Mouse (Mus musculus) heart, embryonic 12.5 days (tissue): ENCODE measurements around the gene Ddx50. TPM values are rescaled to one million over a fixed set of nuclear protein-coding genes. Genes with fewer than 3 reads are reported as not detected.

ENCODE experiments used
- ATAC-seq: fragments of 200-750 bp; cut with Nextera tagmentation; 2 replicates; pipeline ENCODE4 v1.8.0; 2017; ENCODE audit warnings: moderate TSS enrichment, moderate library complexity; ENCODE audit not compliant: insufficient number of reproducible peaks, low FRiP score
- H3K27ac ChIP-seq: fragments of 300-500 bp; sonication (generic); 2 replicates; pipeline ENCODE4 v1.5.1; 2016; ENCODE audit warnings: mild to moderate bottlenecking, moderate library complexity; ENCODE audit not compliant: poor library complexity, severe bottlenecking
- H3K27me3 ChIP-seq: fragments of 300-500 bp; sonication (generic); replicated peaks from 2 replicates; pipeline ENCODE4 v1.6.1; 2016; ENCODE audit warnings: mild to moderate bottlenecking, moderate library complexity
- H3K36me3 ChIP-seq: fragments of 300-500 bp; sonication (generic); 2 replicates; pipeline ENCODE4 v1.6.1; 2016; ENCODE audit warnings: mild to moderate bottlenecking, moderate library complexity
- H3K4me1 ChIP-seq: fragments of 300-500 bp; sonication (generic); replicated peaks from 2 replicates; pipeline ENCODE4 v1.6.1; 2016; ENCODE audit warnings: mild to moderate bottlenecking
- H3K4me2 ChIP-seq: fragments of 300-500 bp; sonication (generic); 2 replicates; pipeline ENCODE4 v1.6.1; 2016; ENCODE audit warnings: mild to moderate bottlenecking, moderate library complexity
- H3K4me3 ChIP-seq: fragments of 300-500 bp; sonication (generic); 2 replicates; pipeline ENCODE4 v1.5.1; 2016; ENCODE audit warnings: mild to moderate bottlenecking
- H3K9ac ChIP-seq: fragments of 300-500 bp; sonication (generic); 2 replicates; pipeline ENCODE4 v1.6.1; 2016; ENCODE audit warnings: mild to moderate bottlenecking, moderate library complexity
- H3K9me3 ChIP-seq: fragments of 300-500 bp; sonication (generic); replicated peaks from 2 replicates; pipeline ENCODE4 v1.6.1; 2016; ENCODE audit warnings: mild to moderate bottlenecking, moderate library complexity
- WGBS: fragments of 180-500 bp; shearing (Covaris S2); methylation state at CpG from one replicate; pipeline ENCODE4 v1.1.7; 2016; 5-methylcytosine and 5-hydroxymethylcytosine counted together
- polyA plus RNA-seq: library from polyadenylated mRNA; unstranded; fragments of >200 nt; fragmentation: Nextera tagmentation; extraction: Ambion mirVana; gene quantifications from 2 replicates; pipeline ENCODE4 v1.2.1, GENCODE M21; 2016

The Ddx50 gene
- polyA plus RNA-seq, 1 experiment from 2014 or later: 112 TPM

DNA sequence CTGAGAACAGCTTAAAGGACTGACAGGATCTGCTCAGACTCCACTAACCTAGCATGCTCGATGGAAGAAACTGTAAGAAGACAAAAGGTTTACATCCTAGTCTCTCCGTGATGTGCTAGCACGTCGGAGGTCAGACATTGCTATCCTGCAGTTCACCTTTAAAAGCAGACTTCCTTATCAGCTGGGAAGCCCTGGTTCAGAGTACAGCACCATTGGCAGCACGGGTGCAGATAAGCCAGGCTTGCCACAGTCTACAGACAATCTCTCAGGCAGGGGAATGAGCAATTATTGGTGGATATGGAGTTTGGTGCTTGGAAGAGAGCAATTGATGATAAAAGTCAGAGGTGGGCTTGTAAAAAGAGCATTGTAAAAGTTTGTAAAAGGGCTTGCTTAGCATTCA is 17.0 kb upstream of the Ddx50 start:
- no peaks in the 10 kb centered on the region for H3K36me3 ChIP-seq
- no peak overlapping the region for H3K9ac ChIP-seq
- H3K9me3 ChIP-seq: no peaks in the 10 kb centered on the region
- H3K27me3 ChIP-seq: no peaks in the 10 kb centered on the region
- no peak overlapping the region for H3K4me3 ChIP-seq
- WGBS: 35% methylated on average over 5 of the region's 5 CpGs
- H3K4me1 ChIP-seq: 0 out of 2 replicates have a peak, but pooled peaks cover 10% of the 10 kb centered on the region
- no peak for ATAC-seq
- no peak overlapping the region for H3K27ac ChIP-seq
- H3K4me2 ChIP-seq: no peak overlapping the region

GRCm38 (mm10) chr10:62664963-62665590 is 14.1 kb upstream of the Ddx50 start:
- Histone ChIP-seq H3K27me3 (no peaks in the 10 kb centered on the region), H3K4me1 (0 out of 2 replicates have a peak, but pooled peaks cover 10% of the 10 kb centered on the region), H3K9me3 (no peaks in the 10 kb centered on the region), H3K4me3 (peak overlapping the region; percentile 26), H3K4me2 (peak overlapping the region; percentile 59), H3K27ac (0 out of 2 replicates have a peak overlapping the region, but pooled peaks have one; percentile 45), H3K9ac (no peak overlapping the region; the same call in 1 of the 2 replicates), H3K36me3 (no peaks in the 10 kb centered on the region)
- ATAC-seq: peak; percentile 80
- WGBS: 36% methylated on average over 27 of the region's 27 CpGs

DNA sequence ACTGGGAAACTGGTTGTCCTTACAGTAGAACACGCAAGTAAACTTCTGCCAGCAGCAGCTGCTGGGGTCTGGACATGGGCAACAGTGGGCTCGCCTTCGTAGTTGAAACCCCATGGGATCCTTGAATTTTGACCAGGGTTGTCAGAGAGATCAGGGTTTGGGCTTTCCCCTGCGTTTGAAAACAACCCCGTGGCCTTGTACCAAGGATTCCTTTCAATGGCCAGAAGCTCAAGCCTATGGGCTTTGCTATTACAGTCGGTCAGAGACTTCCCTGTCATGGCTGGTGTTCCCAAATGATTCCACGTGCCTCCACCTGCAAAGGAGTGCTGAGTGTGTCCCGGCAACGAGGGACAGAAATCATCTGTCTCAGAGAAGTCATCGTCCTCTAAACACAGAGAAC is 13.2 kb upstream of the Ddx50 start:
- Histone ChIP-seq H3K9me3 (no peaks in the 10 kb centered on the region), H3K9ac (no peak overlapping the region), H3K4me3 (no peak overlapping the region), H3K36me3 (no peaks in the 10 kb centered on the region), H3K4me2 (peak overlapping the region; percentile 59; the same call in 1 of the 2 replicates), H3K27ac (0 out of 2 replicates have a peak overlapping the region, but pooled peaks have one; percentile 45), H3K4me1 (0 out of 2 replicates have a peak, but pooled peaks cover 10% of the 10 kb centered on the region), H3K27me3 (no peaks in the 10 kb centered on the region)
- WGBS: 79% methylated on average over 10 of the region's 10 CpGs
- no peak for ATAC-seq

DNA sequence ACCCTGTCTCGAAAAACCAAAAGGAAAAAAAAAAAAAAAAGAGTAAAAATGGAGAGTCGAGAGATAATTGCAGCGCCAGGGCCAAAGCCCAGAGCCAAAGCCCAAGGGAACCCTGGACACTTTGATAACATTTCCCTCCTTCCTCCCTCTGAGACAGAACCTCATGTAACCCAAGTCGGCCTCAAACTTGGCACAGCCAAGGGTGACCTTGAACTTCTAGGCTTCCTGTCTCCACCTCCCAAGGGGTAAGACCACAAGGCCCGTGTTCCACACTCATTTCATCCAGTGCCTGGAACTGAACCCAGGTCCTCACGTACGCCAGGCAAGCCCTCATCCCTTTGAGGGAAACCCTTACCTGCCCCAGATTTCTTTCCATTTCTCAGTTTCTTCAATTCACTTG is 5.7 kb upstream of the Ddx50 start:
- Histone ChIP-seq H3K36me3 (no peaks in the 10 kb centered on the region), H3K9me3 (no peaks in the 10 kb centered on the region), H3K4me2 (no peak overlapping the region), H3K27ac (no peak overlapping the region), H3K27me3 (no peaks in the 10 kb centered on the region), H3K4me1 (no peaks in the 10 kb centered on the region), H3K9ac (no peak overlapping the region), H3K4me3 (no peak overlapping the region)
- ATAC-seq: no peak
- WGBS: 72% methylated on average over 7 of the region's 7 CpGs

GRCm38 (mm10) chr10:62651961-62652360 is 943 bp upstream of the Ddx50 start:
- Histone ChIP-seq H3K4me3 (peak overlapping the region; percentile 77), H3K9me3 (no peaks in the 10 kb centered on the region), H3K9ac (peak overlapping the region; percentile 65), H3K4me1 (peaks cover 8% of the 10 kb centered on the region), H3K27ac (peak overlapping the region; percentile 91), H3K4me2 (peak overlapping the region; percentile 85), H3K27me3 (no peaks in the 10 kb centered on the region), H3K36me3 (peaks cover 5% of the 10 kb centered on the region)
- 23% methylated on average over 3 of the region's 3 CpGs for WGBS
- ATAC-seq: no peak

- peak overlapping the region; percentile 91 for H3K9ac ChIP-seq
- H3K27ac ChIP-seq: peak overlapping the region; percentile 94
- peak overlapping the region; percentile 85 for H3K4me2 ChIP-seq
- WGBS: 0% methylated on average over 17 of the region's 17 CpGs
- no peaks in the 10 kb centered on the region for H3K9me3 ChIP-seq
- no peaks in the 10 kb centered on the region for H3K27me3 ChIP-seq
- H3K4me3 ChIP-seq: peak overlapping the region; percentile 77
- peaks cover 8% of the 10 kb centered on the region for H3K4me1 ChIP-seq
- H3K36me3 ChIP-seq: peaks cover 19% of the 10 kb centered on the region
- ATAC-seq: no peak
Observed at GRCm38 (mm10) chr10:62650358-62650782, 648 bp downstream of the Ddx50 start.

- Histone ChIP-seq H3K4me1 (peaks cover 12% of the 10 kb centered on the region; the same call in 1 of the 2 replicates), H3K36me3 (no peaks in the 10 kb centered on the region), H3K27ac (no peak overlapping the region)
Observed at GRCm38 (mm10) chr10:62604161-62604560, 46.9 kb downstream of the Ddx50 start.

DNA sequence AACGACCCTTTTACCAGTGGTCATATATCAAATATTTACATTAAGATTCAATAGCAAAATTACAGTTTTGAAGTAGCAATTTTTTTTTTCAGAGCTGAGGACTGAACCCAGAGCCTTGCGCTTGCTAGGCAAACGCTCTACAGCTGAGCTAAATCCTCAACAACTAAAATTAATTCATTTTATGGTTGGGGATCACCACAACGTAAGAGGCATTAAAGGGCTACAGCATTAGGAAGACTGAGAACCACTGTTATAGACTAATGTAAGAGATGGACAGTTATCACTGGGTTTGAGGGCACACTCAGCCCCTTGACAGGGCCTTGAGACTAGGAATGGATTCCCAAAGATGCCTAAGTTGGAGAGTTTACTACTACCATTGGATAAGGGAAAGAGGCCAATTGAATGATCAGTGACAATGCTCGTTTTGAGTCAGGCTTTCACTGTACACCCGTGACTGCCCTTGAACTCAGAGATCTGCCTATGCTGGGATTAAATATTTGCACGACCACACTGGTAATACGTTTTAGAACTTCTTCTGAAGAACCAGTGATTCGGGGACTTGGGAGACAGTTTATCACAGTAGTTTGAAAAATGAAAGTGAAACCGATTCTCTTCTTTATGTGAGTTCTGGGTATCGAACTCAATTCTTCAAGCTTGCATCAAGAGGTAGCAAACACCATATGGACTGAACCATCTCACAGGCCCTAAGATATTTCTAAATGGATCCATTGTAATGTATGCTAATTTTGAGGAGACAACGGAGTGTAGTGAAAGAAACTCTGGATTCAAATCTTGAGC is 47.6 kb downstream of the Ddx50 start:
- peaks cover 3% of the 10 kb centered on the region for H3K36me3 ChIP-seq
- H3K27me3 ChIP-seq: no peaks in the 10 kb centered on the region
- ATAC-seq: no peak
- no peak overlapping the region for H3K27ac ChIP-seq
- peak overlapping the region; percentile 68; the same call in 1 of the 2 replicates for H3K4me3 ChIP-seq
- WGBS: 84% methylated on average over 12 of the region's 12 CpGs
- H3K4me2 ChIP-seq: no peak overlapping the region
- H3K9me3 ChIP-seq: no peaks in the 10 kb centered on the region
- no peak overlapping the region for H3K9ac ChIP-seq
- peaks cover 12% of the 10 kb centered on the region; the same call in 1 of the 2 replicates for H3K4me1 ChIP-seq

More at GRCm38 (mm10) chr10:62604161-62604560, 46.9 kb downstream of the Ddx50 start:
- Histone ChIP-seq H3K27me3 (no peaks in the 10 kb centered on the region), H3K9me3 (no peaks in the 10 kb centered on the region), H3K4me2 (no peak overlapping the region), H3K4me3 (no peak overlapping the region), H3K9ac (no peak overlapping the region)
- ATAC-seq: no peak
- 78% methylated on average over 3 of the region's 3 CpGs for WGBS

DNA sequence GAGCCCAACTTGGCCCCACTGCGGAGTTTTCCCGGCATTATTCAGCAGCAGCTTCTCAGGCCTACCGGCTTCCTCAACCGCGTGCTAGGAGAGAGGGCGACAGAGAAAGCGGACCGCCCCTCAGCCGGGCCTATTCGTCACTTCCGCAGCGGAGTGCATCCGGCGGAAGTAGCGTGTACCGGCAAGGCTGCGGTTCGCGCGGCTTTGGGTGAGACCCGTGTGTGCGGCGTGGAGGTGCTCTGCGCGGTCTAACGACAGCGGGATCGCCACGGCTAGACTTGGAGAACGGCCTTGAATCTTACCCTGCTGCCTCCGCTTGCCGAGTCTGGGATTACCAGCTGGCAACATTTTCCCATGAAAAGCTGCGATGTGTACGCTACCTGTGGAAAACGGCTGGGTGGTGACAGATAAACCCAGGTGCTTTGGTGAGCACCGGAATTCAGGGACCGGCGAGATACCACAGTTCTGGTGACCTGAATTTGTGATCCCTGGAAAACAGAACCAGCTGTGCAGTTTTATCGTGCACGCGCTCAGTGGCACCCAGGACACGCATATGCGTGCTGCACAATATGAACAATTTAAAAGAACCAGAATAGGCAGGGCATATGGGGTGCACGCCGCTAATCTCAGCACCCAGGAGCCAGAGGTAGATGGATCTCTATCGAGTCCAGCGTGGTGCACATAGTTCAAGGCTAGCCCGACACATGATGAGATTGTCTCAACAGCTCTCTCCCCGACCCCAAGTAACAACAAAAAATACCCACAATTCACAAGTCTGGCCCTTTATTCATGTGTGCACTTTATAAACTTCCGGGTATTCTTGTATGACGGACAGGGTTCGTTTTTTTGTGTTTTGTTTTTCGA is 48.6 kb downstream of the Ddx50 start, which contains the start of gene Ddx21:
Gene Ddx21, minus strand, starts transcription at position 105 of the 864 bp plus-strand sequence.
- Histone ChIP-seq H3K27me3 (no peaks in the 10 kb centered on the region), H3K4me2 (peak within 1 kb of the TSS; percentile 90), H3K36me3 (peaks cover 13% of the 10 kb centered on the region), H3K4me3 (peak within 1 kb of the TSS; percentile 68), H3K9me3 (no peaks in the 10 kb centered on the region), H3K9ac (peak within 1 kb of the TSS; percentile 73), H3K27ac (peak within 1 kb of the TSS; percentile 49), H3K4me1 (peaks cover 15% of the 10 kb centered on the region; the same call in 1 of the 2 replicates)
- WGBS: 5% methylated on average over 53 of the region's 53 CpGs
- ATAC-seq: peak; percentile 91

DNA sequence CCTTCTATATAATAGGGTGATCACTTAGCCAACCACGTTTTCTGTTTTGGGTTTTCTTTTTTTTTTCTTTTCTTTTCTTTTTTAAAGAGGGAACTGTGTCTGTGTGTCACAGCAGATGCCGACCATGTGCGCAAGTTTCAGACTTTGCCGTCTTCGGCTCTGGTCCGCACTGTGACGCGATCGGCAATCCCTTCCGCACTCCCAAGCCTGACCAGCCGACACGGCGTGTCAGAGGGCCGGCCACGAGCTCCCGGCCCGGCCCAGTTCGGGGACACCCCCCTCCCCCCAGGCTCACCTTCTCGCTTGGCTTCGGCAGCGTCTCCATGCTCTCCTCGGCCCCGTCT is 49.2 kb downstream of the Ddx50 start:
- peak overlapping the region; percentile 49 for H3K27ac ChIP-seq
- under 1% methylated on average over 23 of the region's 23 CpGs for WGBS
- no peaks in the 10 kb centered on the region for H3K9me3 ChIP-seq

More for the DNA sequence above, 49.2 kb downstream of the Ddx50 start:
- H3K36me3 ChIP-seq: peaks cover 16% of the 10 kb centered on the region
- peak overlapping the region; percentile 73 for H3K9ac ChIP-seq
- H3K4me1 ChIP-seq: peaks cover 15% of the 10 kb centered on the region; the same call in 1 of the 2 replicates
- no peaks in the 10 kb centered on the region for H3K27me3 ChIP-seq
- ATAC-seq: peak; percentile 71
- H3K4me3 ChIP-seq: peak overlapping the region; percentile 68
- H3K4me2 ChIP-seq: peak overlapping the region; percentile 90
